Mouse (Mus musculus) heart, adult 11 months (tissue): ENCODE measurements around the gene Itgb7.
"Not testable (repeated sequence)": the region's sequence is repeated elsewhere in the genome, so short reads cannot be mapped to it uniquely, and the experiment has no call there.

ENCODE experiments used
- DNase-seq: peaks from one replicate; pipeline ENCODE4 v3.0.0; 2022

The Itgb7 gene

DNA sequence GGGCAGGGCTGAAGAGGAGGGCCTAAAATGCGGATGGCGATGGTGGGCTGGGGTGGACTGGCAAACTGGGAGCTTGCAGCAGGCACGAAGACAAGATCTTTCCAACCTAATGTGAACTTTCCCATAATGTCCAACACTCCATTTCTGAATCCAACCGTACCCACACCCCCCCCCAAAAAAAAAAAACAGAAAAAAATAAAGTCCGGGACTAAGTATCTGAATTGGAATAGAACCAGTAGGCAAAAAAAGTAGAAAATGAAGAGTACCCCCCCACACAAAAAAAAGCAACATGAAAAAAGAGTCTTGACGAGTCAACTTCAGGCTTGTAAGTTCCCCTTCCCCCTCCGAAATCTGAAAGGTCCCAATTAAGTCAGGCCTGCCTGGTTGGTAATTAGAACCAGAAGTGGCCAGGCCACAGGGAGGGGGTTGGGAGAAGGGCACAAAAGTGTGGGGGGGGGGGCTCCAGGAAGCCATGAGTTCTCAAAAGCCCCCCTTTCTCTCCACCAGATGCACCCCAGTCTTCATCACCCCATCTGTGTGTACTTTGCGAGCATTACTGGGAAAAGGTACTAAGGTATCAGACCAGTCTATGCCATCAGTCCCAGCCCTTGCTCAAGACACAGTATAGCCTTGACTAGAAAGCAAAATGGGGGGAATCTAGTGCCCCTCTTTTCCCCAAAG lies 16.5 kb upstream of the Itgb7 start:
- peak; percentile 95 for DNase-seq

DNA sequence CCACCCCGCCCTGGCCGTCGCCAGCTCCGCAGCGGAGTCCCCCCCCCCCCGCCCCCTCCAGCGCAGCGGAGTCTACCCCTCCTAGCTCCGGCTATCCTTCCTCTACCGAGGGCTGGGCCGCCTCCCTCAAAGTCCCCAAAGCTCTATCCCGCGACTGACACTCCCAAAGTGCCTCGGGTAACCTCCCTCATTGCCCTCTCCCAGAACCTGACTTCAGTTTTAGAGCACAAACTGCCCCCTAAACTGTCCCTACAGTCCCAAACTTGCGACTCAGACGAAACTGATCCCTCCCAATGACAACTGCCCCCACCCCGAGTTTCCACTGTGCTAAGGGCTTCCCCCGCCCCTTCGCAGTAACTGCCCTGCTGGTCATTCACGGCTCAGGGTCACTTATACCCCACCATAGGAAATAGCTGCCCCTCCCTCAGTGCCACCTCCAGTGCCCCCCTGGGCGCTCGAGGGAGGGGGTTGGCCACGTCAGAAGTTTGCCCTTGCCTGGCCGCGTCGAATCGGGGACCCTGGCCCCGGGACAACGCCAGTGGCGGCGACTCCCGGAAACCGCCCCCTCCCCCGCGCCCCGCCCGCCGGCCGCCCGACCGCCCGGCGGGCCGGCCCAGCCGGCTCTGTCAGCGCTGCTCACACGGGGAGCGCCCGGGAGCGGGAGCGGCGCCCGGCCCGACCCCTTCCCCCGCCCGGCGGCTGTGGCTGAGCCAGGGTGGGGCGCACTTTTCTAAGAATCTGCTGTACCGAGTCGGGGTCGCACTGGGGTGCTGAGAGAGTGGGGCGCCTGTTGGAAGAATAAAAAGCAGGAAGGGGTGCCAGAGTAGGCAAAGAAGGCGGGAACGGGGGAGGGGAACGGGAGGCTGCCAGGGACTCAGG lies 15.7 kb upstream of the Itgb7 start:
- DNase-seq, result peak; percentile 99

DNA sequence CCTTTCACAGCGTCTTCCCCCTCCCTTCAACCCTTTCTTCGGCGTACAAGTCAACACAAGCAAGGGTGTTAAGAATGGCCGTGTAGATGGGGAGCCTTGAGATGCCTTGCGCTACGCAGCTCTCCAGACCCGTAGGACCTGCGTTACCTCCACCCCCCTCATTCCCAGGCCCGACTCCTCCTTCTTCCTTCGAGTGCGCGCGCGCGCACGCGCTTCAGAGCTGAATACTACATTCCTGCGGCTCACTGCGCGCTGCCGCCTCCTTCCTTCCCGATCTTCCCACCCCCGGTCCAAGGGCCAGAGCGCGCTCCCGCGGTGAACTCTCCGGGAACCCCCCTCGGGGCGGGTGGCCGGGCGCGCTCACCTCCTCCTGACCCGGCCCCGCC lies 15.1 kb upstream of the Itgb7 start:
- peak; percentile 100 for DNase-seq

DNA sequence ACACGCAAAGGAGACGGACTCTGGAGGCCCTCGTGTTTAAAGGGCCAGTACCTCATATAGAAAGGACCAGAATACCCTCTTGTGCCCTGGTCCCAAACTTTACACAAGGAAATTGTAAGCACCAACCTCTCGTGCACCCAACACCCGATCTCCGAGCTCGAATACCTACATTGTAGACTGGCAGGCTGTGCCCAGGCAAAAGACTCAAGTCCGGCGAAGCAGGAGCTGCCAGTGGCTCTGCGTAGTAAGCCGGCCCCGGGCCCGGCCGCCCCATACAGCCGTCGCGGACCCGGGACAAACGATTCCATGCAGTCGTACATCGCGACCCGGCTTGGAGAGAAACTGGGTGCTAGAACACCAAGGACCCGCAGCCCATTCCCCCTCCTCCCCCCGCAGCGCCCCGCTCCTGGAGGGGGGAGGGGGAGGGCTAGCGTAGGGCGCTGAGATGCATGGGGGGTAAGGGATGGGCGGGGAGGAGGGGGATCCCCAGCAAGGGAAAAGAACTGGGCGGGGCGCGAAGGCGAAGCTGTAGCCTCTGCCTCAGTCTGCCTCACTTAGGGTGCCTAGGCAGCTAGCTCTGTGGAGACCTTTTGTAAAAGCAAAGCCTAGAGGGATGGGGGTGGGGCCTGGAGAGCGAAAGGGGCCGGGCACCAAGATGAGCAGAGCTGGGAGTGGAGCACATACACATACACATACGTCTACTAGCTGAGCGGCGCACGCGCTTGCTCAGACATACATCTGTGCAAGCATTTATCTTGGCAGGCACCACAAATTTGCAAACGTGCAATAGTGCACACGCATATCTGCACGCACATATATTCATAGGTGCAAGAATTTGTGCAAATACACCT lies 14.4 kb upstream of the Itgb7 start:
- DNase-seq, result peak; percentile 99

DNA sequence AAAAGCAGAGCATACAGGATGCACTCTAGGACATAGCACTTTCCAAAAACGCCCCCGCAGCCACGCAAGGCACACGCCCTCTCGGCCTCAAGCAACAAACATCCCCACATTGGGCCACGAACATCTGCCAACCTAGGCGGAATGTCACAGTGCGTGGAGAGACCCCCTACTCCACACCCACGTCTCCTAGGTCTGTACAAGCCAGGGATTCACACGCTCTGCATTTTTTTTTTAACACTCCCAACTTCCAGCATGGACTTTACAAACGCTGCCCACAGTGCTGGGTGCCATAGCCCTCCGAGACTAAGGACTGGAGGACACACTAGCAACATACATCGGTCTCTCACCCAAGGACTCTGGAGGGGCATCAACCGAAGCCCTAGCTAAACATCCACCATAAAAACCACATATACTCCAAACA lies 13.7 kb upstream of the Itgb7 start:
- peak; percentile 98 for DNase-seq

DNA sequence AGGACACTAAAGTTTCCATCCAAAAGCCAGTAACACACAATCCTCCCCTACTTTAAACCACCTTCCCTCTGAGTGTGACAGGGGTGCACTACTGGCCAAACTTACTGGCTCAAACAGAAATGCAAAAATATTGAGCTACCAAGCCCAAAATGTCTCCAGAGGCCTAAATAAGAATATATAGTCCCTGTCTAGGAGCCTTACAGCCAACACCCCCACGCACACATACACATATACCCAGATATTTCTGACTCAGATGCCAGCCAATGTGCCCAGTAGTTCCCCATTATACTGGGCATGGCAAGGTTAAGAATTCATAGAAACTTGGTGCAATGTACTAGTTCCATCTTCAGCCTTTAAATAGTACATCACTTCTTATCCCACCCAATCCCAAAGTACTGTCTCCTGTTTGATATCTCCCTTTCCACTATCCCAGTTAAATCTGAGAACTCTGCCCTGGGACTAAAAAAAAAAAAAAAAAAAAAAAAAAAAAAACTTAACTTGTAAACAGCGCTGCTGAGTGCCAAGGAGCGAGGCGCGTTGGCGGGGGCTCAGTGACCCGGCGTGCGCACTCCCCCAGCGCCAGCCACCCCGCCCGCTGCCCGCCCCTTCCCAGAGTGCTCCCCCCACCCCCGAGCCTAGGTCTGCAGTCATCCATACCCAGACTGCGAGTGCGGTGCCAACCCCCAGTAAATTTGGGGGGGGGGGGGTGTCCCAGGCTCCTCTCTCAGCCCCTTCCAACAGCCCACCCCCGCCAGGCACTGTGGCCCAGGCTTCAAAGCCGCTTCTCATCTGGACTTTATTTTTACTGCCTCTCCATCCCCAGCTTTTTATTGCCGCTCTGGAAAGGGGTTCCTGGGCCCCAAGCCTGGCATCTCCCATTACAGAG lies 12.8 kb upstream of the Itgb7 start:
- DNase-seq, result peak; percentile 95

DNA sequence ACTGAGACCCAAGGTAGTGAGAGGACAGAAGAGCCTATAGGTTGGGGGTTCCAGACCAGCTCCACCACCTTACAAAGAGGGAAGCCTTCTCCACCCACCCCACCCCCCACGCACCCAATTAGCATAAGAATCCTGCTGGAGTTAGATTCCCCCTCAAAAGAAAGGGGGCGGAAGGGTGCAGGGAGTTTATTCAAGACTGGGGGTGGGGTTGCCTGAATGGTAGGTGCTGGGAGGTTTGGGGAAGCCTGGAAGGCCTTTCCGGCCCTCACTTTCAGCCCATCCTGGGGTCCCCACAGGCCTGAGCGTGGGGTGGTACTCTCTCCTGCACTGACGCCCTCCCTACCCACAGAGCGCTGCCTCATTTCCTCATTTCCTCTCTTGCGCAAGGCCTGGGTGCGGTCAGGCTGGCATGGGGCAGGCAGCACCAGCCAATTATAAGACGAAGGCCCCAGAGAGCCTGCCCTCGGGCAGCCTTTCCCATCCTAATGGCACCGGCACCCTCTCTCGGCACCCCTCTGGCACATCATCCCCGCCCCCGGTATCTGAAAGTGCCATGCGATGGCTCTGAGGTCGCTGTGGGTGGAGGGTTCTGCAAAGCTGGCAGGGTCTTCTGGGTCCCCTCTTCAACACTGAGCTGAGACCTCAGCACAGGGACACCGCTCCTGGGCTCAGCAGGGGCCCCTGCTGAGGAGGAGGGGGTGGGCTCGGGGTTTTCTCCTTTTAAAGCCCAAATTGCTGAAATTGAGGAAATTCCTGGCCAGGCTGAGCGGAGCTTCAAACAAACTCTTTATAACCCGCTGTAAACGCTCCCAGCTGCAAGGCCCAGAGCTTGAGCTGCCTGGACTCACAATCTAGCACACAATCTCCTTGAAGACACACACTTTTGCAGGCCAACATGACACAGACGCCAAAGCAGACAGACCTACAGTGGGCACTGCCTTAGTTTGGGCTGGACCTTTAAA lies 11.8 kb upstream of the Itgb7 start:
- DNase-seq, result peak; percentile 99

DNA sequence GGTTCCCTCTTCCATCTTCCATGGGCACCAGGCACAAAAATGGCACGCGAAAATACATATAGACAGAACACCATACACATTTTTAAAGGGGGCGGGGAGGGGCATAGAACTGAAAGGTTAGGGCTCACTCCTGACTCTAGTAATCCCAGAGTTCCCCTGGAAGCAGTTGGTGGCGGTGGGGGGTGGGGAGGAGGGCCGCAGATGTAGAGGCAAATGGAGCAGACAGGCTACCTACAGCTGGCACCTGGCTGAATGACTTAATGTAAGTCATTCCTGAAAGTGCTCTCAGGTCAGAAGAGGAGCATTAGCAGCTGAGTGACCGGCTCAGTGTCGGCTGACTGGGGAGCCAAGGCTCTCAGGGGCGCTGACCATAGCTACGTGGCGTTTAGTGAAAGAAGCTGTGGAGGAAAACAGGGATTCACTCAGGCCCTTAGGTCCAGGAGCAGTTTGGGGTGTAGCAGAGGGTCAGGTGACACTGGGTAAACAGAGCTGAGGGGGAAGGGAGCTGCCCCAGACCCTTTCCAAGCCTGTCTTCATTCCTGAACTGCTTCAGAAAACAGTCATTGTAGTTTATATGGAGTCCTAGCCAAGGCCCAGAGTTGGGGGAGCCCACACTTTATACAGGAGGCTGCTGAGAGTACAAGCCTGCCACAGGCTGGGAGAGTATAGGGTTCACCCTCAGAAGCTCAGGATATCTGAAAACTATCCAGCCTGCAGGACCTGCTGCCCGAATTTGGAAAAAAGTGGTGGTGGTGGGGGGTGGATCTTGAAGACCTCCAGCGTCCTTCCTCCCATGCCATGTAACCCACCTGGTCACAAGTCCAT lies 10.9 kb upstream of the Itgb7 start:
- DNase-seq, result peak; percentile 91

DNA sequence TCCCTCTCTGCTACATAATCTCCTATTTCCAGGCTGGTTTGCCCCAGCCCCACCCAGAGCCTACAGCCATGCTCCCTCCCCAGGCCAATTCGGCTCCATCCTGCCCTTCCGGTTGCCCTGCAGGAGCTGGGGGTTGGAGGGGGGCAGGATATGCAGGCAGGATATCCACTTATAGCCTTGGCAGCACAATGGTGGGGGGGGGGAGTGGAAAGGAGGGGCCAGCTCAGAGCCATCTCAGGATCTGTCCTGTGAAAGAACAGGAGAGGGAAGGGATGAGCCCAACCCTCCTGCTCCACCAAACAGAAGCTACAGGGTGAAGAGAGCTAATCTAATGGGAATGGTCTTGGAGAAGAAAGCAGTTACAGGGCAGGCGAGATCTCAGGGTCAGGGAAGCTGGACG lies 8.9 kb upstream of the Itgb7 start:
- peak; percentile 99 for DNase-seq

DNA sequence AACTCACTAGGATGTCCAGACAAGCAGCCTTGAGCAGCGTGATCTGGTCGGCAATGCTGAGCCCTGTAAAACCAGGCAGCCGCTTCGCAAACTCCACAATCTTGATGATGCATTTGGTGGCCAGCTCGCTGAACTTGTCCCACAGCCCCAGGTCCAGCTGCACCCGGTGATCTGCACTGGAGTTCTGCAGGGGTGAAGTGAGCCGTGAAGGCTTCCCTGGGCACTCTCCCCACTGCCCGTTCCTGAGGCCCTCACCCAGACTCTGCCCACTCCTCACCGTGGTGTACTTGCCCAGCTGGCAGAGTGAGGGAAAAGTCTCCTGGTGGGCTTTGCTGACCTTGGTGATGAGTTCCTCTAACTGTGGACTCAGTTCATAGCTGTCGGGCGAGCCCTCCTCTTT lies 8.1 kb upstream of the Itgb7 start:
- peak; percentile 92 for DNase-seq

DNA sequence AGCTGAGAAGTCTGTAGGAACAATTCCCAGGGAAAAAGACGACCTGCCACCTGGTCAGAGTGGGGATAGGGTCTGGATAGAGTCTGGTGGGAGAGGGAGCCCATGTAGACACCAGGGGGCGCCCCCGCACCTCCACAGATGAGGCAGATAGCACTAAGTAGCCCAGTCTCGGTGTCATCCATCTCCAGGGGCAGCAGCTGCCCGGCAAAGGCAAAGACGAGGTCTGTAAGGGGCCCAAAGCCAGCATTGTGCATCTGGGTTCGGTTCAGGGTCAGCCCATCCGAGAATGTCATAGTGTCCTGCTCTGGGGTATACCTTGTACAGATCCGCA lies 7.5 kb upstream of the Itgb7 start:
- DNase-seq, result peak; percentile 97

DNA sequence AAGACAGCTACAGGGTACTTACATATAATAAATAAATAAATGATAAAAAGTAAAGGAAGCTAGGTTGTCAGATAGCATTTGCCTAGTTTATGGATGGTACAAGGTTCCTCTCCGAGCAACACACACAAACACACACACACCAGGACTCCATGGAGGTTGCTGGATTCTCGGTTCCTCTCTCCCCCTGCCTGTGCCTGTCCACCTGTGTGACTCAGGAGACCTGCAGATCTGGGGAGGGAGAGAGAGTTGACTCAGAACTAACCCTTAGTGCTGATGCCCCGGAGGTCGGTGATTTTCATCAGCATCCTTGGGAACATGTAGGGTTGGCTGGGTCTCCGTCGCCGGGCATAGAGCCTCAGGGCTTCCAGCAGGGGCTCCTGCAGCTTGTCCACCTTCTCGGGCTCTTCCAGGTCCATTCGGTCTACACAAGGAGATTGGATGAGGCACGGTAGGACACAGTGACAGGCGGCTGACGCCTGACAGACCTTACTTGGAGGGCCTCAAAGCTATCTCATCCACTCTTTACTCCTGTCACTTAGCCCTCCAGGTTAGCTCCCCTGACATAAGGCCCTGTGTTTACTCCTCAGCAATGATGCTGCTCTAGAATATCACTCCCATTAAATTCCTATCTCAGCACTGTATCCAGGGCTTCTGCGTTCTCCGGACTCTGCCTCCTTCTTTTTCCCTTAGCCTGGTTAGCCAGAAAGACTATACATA lies 7.0 kb upstream of the Itgb7 start:
- DNase-seq, result peak; percentile 90

DNA sequence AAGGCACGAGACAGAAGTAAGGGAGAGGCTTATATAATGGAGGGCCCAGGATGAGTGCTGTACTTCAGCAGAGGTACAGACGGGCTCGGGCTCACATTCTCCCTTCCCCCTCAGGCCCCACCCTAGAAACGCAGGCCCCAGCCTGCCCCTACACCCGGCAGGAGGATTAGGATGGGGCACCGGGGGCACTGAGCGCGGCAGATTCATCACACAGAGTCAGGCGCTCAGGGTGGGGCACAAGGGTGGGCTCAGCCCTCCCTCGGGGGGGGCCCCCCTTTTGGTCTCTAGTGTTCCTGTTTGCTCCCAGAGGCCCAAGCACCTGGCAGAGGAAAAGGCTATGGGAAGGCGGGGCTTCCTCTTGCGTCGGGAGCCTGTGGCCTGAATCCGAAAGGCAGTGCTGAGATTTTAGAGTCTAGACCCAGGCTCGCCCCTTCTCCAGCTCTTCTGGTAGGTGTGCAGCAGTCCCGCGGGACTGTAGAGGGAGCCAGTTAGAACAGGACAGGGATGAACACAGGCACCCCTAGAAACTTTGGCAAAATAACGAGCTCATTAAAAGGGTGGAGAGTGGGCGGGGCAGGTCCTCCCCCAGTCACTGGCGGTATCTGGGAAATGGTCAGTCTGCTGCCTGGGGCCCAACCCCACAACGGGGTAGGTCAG lies 3.8 kb upstream of the Itgb7 start:
- peak; percentile 97 for DNase-seq

DNA sequence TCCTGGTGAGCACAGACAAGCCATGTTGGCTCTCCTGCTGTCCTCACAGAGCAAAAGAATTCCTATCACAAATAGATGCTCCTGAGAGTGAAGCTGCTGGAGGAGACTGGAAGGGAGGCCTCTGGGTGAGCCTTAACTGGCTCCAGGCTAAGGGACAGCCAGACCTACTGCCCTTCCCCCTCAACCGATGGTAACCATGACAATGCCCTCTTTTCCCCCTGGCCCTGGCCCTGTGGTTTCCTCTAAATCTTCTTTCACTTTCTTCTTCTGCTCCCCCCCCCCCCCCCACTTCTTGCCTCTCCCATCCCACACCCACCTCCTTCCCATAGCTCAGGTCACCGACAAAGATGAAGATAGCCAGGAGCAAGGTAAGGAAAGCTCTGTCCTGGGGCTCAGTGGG lies 2.2 kb upstream of the Itgb7 start:
- DNase-seq, result peak; percentile 92

DNA sequence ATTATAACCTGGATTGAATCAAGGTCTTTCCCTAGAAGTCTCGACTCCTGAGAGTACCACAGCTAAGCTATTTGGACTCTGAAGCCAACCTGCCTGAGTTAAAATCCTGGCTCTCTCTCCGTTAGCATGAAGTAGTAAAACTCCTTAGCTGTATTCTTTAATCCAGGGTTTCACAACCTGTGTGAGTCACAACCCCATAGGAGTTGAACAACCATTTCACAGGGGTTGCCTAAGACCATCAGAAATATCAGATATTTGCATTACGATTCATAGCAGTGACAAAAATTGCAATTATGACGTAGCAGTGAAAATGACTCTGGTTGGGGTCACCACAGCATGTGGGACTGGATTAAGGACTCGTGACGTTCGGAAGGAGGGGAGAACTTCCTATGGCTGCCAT lies 1.0 kb upstream of the Itgb7 start:
- no peak for DNase-seq

DNA sequence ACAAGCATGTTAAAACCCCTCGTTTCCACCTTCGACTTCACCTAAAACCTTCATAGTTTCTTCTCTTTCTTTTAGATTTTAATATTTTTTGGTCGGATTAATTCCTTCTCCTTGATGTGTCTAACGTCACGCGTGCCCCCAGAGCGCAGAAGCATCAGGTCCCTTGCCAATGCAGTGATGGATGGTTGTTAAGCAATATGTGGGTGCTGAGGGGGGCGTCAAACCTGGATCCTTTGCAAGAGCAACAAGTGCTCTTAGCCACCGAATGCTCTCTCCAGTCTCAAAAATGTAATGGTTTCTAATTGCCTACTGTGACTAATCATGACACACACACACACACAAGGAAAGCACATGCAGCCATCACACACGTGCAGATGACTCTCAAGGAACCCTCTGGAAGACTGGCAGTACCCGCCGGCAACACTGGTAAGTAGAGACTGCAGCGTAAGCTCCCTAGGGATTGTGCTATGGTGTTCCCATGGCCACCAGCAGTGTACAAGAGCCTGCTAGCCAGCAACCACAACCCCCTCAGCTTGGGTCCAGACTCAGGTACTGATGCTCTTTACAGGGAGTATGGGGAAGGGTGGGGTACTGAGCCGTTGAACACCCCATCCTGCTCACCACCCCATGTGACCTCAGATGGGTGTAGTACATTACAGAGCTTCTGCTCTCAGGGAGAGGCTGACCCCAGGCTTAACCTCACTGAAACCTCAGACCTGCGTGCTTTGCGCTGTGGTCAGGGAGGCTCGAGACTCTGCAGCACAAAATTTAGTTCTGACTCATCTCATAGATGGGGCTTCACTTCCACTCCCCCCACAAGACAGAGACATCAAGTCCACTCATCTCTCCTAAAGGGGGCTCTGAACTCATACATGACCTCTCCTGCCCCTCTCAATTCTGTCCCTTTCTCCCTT lies 1.1 kb downstream of the Itgb7 start:
- DNase-seq, result peak; percentile 86

DNA sequence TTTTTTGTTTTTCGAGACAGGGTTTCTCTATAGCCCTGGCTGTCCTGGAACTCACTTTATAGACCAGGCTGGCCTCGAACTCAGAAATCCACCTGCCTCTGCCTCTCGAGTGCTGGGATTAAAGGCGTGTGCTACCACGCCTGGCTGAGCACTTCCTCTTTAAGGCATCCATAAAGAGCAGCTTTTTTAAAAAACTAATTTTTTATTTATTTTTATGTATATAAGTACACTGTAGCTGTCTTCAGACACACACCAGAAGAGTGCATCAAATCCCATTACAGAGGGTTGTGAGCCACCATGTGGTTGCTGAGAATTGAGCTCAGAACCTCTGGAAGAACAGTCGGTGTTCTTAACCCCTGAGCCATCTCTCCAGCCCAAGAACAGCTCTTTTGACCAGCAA lies 6.1 kb downstream of the Itgb7 start:
- not testable (repeated sequence) for DNase-seq
